Mouse (Mus musculus): ENCODE results near the gene Map1s. TPM values are rescaled to one million over a fixed set of nuclear protein-coding genes. Genes with fewer than 3 reads are reported as not detected.
A peak's percentile ranks its signal among the peaks of the same experiment; 100 is the strongest.

The Map1s gene
- total RNA-seq, 2 experiments from 2014 or later = 97.0 to 98.1 TPM

GRCm38 (mm10) chr8:70896316-70897020, 9.3 kb upstream of the Map1s start:
- Histone ChIP-seq H3K4me3 (peak overlapping the region; percentile 97), H3K27ac (peak overlapping the region; percentile 95)
- no peak for TF ChIP-seq CTCF (conservative IDR thresholded peaks at IDR 0.05)
- DNase-seq (ENCODE audit: low spot score in 2 of 2) = no peak

- TF ChIP-seq CTCF (conservative IDR thresholded peaks at IDR 0.05) = peak; percentile 46
- peak within 1 kb of the TSS; percentile 95 for H3K27ac ChIP-seq
- H3K4me3 ChIP-seq = peak within 1 kb of the TSS; percentile 97
- DNase-seq (ENCODE audit: low spot score in 2 of 2) = peak; percentile 93 to 99
Observed at GRCm38 (mm10) chr8:70897021-70897680, 8.6 kb upstream of the Map1s start, which contains the start of gene Rpl18a. Rpl18a (minus strand) TSS chr8:70897412.

DNA sequence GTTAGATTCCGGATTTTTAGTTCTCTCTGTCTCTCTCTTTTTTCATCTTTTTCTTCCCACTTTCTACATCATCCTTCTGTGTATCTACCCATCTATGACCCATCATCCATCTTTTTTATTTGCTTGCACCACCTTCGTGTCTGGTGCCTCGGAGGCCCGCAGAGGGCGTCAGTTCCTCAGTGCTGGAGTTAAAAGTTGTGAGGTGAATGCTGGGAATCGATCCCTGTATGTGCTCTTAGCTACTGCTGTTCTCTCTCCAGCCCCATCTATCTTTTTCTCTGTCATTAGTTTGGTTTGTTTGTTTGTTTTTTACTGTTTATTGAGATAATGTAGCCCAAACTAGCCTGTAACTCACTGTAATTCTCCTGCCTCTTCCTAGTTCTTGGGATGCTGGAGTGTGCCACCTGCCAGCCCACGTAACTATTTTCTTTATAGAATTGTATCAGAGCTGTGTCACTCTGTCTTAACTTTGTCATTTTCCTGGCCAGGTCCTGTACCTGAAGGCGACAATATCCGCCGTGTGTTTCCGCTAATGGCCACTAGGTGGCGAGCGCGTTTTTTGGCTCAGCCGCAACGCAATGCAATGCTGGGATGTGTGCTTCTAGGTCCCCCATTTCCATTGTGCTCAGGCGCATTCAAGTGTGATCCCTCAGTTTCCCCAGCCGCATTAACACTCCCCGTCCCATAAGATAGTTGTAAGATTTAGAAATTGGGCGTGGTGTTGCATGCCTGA, 7.9 kb upstream of the Map1s start:
- Histone ChIP-seq H3K27ac (peak overlapping the region; percentile 88), H3K4me3 (peak overlapping the region; percentile 97)
- peak; percentile 86 for TF ChIP-seq CTCF (conservative IDR thresholded peaks at IDR 0.05)
- DNase-seq (ENCODE audit: low spot score in 2 of 2) = peak; percentile 83 to 87

DNA sequence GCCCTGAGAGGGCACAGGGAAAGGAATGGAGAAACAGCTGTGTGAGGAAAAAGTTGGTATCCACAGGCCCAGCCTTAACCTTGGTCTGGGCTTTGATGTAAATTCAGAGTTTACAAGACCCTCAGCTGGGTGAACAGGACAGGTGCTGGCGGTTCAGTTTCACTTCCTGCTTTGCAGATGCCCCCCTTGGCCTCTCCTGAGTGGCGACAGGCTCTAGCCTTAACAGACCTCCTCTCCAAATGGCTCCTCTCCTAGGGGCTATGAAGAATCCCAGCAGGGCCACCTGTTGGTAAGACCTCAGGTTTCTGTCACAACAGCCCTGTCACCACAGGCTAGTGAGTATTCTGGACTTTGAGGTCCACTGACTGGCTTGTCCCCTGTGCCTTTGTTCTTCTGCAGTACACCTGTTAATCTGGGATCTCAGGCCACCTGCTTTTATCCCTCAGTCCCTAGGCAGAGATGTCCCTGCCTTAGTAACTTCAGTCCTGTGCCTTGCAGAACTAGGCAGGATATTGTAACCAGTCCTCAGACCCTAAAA, 7.0 kb upstream of the Map1s start:
- TF ChIP-seq CTCF (conservative IDR thresholded peaks at IDR 0.05) = no peak
- 0 out of 2 replicates have a peak overlapping the region, but pooled peaks have one; percentile 88 for H3K27ac ChIP-seq
- DNase-seq (ENCODE audit: low spot score in 2 of 2) = no peak
- no peak overlapping the region for H3K4me3 ChIP-seq

DNA sequence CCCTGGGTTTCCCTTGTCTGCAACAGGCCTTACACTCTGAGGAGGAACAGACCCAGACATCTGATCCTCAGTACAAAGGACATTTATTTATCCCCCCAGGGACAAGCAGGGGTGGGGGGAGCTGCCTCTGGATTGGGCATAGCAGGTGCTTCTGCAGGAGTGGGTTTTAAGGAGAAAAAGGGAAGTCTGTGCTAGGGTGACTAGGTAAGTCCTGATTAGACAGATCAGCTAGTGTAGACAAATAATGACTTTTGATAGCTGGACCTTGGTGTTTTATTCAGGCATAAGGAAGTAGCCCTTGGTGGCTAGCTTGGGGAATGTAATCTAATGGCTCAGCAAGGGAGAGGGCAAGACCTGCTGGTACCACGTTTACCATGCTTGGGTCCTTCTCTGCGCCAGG, 6.5 kb upstream of the Map1s start:
- H3K4me3 ChIP-seq = no peak overlapping the region
- no peak for DNase-seq (ENCODE audit: low spot score in 2 of 2)
- no peak overlapping the region for H3K27ac ChIP-seq
- no peak for TF ChIP-seq CTCF (conservative IDR thresholded peaks at IDR 0.05)

DNA sequence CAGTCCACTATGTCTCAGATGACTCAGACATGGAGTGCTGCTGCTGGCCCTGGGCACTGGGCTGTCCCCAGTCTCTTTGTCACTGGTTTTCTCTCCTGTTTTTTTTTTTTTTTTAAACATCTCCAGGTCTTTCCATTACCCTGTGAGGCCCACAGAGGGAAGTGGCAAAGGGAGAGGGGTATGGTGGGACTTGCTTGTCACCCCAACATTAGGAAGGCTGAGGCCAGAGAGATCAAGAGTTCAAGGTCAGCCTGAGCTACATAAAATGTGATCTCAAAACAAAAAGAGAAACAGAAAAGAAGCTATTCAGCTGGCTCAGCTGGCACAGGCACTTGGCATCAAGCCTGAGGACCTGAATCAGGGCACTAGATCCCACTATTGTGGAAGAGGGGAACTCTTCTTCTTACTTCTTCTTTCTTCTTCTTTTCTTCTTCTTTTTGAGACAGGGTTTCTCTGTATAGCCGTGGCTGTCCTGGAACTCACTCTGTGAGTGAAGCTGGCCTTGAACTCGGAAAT, 4.8 kb upstream of the Map1s start:
- Histone ChIP-seq H3K27ac (no peak overlapping the region), H3K4me3 (no peak overlapping the region)
- no peak for TF ChIP-seq CTCF (conservative IDR thresholded peaks at IDR 0.05)
- DNase-seq (ENCODE audit: low spot score in 2 of 2) = no peak

- Histone ChIP-seq H3K27ac (no peak overlapping the region), H3K4me3 (no peak overlapping the region)
- TF ChIP-seq CTCF (conservative IDR thresholded peaks at IDR 0.05) = no peak
- DNase-seq (ENCODE audit: low spot score in 2 of 2) = no peak
Observed at GRCm38 (mm10) chr8:70902211-70902610, 3.5 kb upstream of the Map1s start.

DNA sequence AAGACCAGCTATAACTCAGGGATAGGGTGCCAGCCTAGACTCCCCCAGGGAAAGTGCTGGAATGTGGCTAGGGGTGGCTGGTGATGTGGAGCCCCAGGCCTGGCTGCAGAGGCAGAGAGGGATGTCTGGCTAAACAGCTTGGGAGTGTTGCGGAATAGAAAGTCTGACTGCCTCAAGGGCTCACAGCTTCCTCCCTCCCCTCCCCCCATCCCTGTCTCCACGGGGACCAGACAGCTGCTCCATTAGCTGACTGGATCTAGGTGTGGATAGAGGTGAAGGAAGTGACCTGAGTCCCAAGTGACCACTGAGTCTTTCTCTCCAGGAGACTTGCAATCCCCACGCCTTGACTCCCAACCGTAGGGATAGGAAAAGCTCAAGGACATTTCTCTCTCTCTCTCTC, 2.6 kb upstream of the Map1s start:
- H3K27ac ChIP-seq = no peak overlapping the region
- no peak overlapping the region for H3K4me3 ChIP-seq
- no peak for DNase-seq (ENCODE audit: low spot score in 2 of 2)
- TF ChIP-seq CTCF (conservative IDR thresholded peaks at IDR 0.05) = no peak

- no peak for TF ChIP-seq CTCF (conservative IDR thresholded peaks at IDR 0.05)
- DNase-seq (ENCODE audit: low spot score in 2 of 2) = no peak
- Histone ChIP-seq H3K27ac (no peak overlapping the region), H3K4me3 (no peak overlapping the region)
Observed at GRCm38 (mm10) chr8:70903582-70903981, 2.1 kb upstream of the Map1s start.

GRCm38 (mm10) chr8:70904532-70904931, 1.2 kb upstream of the Map1s start:
- no peak for TF ChIP-seq CTCF (conservative IDR thresholded peaks at IDR 0.05)
- DNase-seq (ENCODE audit: low spot score in 2 of 2) = no peak
- Histone ChIP-seq H3K4me3 (no peak overlapping the region), H3K27ac (no peak overlapping the region)

GRCm38 (mm10) chr8:70905463-70905830, 285 bp upstream of the Map1s start:
- no peak for TF ChIP-seq CTCF (conservative IDR thresholded peaks at IDR 0.05)
- H3K27ac ChIP-seq = peak overlapping the region; percentile 95
- DNase-seq (ENCODE audit: low spot score in 2 of 2) = no peak
- peak overlapping the region; percentile 85 for H3K4me3 ChIP-seq

- no peak for DNase-seq (ENCODE audit: low spot score in 2 of 2)
- no peak overlapping the region for H3K4me3 ChIP-seq
- H3K27ac ChIP-seq = no peak overlapping the region
- no peak for TF ChIP-seq CTCF (conservative IDR thresholded peaks at IDR 0.05)
Observed at GRCm38 (mm10) chr8:70907518-70907917, 1.8 kb downstream of the Map1s start.

DNA sequence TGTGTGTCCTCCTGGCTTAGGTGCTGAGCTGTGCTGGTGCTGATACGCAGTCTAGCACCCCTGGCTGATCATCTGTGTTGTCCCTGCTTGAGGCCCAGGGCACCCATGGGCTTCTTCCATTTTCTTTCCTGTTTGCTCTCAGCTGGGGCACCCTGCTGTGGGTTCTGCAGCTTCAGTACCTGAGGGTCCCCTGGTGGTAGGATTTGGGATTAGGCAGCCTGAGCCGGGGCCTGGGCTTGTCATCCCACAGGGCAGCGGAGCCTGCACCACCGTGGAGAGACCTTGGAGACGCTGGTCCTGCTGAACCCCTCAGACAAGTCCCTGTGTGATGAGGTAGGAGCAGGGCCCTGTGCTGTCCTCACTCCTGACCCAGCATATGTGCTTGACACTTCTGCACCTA, 5.9 kb downstream of the Map1s start:
- H3K4me3 ChIP-seq = no peak overlapping the region
- DNase-seq (ENCODE audit: low spot score in 2 of 2) = no peak
- peak; percentile 63 for TF ChIP-seq CTCF (conservative IDR thresholded peaks at IDR 0.05)

More for the DNA sequence above, 5.9 kb downstream of the Map1s start:
- H3K27ac ChIP-seq = no peak overlapping the region
